Mouse (Mus musculus) ZHBTc4 (cell line): Measurements from ENCODE around the gene Uvssa.
A peak's percentile ranks its signal among the peaks of the same experiment; 100 is the strongest.

Experiments used
- DNase-seq: peaks from one replicate; pipeline ENCODE4 v3.0.0-alpha.2; 2011; ENCODE audit warnings: low read depth, low spot score

Uvssa gene

DNA sequence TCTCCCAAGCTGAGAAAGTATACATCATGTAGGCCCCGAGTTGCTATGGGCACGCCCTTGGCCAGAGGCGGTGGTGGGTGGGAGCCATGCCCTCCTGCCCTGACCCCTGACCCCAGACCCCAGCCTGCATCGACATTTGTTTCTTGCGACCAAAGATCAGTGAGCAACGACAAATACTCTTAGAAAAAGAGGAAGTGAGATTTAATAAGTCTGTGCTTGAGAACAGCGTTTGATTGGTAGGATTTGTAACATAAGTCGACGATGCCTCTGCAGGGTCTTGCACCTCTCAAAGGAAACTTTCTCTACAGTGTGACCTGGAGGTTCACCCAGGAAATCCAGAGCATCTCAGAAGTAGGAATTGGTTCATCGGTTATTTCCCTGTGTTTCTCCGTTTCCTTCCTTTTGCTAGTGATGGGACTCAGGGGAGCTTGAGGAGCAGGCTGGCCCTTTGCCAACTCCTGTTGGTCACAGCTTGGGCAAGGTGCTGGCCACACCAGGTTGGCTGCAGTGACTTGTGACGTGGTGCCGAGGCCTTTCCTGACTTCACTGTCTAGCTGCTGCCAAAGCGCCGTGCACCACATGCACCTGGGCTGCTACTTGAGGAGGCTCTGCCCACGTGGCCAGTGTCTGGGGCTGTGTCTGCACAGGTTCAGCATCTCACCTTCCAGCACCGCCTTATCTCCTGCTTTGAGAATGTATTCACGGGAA is 5.9 kb upstream of the Uvssa start:
- DNase-seq = no peak

DNA sequence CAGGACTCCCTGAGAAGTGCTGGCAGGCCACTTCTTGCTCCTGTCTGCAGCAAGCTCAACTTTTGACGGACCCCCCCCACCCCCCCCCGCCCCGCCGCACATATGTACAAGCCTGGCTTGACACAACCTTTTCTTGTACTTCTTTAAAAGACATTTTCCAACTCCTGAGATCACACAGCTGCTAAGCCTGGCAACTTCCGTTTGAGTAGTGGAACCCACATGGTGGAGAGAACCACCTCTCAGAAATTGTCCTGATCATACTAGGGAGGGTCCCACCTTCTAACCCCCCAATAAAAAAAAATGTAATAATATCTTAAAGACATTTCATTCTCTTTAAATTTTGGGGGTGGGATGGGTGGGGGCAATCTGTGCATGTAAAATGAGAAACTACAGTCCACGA is 1.2 kb upstream of the Uvssa start:
- no peak for DNase-seq

DNA sequence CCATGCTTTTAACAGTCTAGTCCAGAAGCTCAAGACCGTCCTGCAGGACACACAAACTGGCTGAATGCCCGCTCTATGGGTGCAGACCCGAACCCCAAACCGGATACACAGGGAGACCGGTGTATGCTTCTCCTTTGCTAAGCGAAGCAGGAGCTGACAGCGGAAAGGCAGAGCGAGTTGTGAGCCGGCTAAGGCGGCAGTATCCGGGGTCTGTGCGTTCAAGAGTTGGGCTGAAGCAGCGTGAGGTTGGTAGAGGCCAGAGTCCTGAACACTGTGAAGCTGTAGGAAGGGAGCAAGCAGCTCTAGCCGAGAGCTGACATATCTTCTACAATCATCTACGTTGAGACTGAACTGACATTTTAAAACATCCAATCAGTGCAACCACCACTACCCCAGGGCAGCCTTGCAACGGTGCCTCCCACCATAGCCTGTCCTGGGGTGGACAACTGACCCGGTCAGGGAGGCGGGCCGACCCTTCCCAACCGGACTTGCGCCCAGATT is 498 bp upstream of the Uvssa start:
- DNase-seq = no peak

DNA sequence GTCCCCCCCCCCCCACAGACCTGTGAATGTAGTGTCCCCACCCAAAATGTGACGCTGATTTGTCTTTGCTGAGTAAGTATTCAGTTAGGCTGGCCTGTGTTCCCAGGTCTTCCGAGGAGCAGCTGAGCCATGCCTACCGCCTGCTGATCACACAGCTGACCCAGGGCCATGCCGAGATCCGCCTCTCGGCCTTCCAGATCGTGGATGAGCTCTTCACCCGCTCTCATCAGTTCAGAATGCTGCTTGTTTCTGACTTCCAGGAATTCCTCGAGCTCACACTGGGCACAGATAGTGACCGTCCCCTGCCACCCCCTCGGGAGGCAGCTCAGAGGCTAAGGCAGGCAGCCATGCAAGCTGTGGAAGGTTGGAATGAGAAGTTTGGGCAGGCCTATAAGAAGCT is 9.2 kb downstream of the Uvssa start:
- DNase-seq = no peak

DNA sequence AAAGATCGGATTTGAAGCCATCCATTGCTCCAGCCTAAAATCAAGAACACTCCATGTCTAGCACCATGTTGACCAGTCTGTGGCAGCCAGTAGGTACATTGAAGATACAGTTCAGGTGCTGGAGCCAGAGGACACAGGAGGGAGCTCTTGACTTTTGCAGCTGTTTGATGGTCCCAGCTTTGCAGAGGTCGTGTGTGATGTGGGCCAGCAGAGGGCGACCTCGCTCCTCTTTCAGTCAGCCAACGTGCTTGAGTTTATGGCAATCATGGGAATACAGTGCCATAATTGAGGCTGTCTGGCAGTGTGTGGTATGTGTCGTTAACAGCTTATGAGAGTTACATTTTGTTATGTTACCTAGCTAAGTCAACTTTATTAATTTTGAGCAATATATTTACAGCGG is 15.5 kb downstream of the Uvssa start:
- DNase-seq = peak; percentile 82

DNA sequence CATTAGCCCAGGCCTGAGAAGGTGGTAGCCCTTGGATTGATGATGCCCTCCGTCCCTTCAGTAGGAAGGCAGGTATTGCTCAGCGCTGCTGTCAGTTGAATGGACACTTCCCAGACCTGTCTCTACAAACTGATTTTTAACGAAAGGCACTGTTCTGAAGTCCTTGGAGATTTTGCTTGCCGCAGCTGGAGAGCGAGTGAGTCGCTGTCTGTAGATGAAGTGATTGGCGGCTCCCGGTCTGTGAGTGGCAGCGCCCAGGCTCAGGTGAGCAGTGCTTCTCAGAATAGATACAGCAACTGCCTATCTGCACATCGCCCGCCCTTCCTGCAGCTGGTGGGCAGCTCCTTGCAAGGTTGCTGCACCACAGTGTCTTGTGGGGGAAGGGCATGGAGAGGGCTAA is 17.3 kb downstream of the Uvssa start:
- DNase-seq = no peak

DNA sequence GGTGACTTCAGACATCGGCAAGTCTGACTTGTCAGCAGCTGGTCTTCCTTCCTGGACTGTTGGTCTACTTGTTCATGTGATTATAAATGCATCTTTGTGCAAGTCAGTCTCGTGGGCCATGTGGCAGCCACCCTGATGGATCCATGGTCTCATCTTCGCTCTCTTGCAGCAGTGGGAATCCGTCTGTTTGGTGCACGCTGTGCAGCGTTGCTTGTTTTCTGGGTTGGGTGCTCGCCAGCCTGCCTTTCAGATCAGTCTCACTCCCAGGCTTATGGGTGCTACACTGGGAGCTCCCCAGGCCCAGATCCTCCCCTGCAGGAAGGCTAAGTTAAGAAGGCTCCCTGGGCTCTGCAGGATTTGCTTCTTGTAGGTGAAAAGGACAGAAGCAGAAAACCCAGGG is 18.5 kb downstream of the Uvssa start:
- no peak for DNase-seq

DNA sequence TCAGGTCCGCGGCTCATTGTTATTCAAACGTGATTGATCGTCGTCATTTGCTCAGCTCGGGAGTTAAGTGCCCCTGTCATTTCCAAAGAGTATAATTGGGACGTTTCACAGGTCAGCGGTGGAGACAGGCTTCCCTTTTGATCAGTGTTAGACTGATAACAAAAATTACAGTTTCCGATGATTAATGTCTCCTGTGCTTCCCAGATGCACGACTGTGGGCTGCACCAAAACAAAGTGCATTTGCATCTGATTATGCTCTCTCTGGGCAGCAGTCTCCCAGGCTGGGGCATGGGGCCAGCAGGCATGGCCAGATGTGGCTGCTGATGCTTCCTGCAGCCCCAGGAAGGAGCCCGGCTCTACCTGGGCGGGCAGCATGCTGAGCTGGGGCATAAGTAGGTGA is 22.5 kb downstream of the Uvssa start:
- DNase-seq = no peak

DNA sequence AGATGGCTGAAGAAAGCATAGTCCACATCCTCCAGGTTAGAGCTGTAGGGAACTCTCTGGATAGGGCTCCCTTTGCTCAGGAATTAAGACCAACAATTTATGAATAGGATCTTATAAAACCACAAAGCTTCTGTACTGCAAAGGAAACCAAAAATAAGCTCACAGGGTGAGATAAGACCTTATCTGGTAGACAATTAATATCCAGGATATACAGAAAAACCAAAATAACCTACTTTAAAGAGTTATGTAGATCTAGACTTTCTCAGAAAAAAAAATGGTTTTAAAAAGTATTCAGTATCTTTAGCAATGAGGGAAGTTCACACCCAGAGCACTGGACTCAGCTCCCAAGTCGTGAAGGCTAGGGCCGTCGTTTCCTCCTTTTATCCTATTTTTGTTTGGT is 42.0 kb downstream of the Uvssa start:
- no peak for DNase-seq

DNA sequence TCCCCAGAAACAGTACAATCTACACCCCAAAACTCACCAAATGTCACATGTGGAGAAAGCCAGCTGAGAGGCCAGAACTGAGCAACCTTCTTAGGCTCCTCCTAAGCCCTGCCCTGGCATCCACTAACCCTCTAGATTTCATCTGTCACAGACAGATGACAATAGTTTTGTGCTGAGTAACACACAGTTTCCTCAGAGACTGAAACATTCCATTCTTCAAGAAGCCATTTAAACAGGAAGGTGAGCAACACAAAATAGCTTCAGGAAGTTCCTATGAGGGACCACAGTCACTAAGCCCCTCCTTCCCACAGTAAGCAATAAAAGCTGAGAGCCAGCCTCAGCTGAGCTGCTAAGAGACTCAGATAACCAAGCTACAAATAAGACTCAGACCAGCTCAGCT is 49.1 kb downstream of the Uvssa start:
- no peak for DNase-seq

DNA sequence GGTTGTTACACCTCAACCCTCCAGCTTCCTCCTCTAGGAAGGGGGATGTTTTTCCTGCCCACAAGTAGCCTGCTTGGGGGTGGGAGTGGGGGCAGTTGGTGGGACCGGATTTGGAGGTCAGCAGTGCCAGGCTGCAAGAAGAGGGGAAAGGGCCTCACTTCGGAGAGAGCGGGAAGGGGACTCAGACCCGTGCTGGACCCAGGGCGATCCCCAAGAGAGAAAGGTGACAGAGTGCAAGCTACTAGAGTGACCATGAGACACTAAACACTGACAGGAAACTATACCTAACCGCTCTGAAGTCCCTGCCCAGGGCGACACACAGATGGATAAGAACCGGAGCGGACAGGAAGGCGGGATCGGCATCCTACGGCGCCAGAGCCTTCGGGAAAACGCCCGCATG is 51.8 kb downstream of the Uvssa start:
- DNase-seq = no peak

DNA sequence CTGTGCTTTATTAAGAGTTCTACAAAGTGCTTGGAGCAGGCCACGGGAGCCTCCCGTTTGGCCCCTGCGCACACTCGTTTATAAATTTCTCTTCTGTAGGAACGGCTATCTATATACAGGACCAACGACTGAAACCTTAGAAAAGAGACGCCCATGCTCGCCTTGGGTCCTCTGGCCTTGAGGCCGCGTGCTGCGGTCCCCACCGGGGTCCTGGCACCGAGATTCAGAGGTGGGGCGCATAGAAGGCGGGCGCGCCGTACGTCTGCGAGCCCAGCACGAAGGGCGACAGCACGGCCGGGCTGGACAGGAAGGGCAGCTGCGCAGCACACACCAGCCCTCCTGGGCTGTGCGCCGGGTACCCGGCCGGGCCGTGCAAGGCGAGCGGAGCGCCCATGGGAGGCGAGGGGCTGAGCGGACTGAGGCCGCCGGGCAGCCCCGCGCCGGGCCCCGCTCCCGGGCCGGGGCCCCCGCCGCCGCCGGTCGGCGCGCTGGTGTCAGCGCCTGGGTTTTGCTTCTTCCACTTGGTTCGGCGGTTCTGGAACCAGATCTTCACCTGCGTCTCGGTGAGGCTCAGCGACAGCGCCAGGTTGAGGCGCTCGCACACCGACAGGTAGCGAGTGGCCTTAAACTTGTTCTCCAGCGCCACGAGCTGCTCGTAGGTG is 52.3 kb downstream of the Uvssa start:
- DNase-seq = peak; percentile 63

DNA sequence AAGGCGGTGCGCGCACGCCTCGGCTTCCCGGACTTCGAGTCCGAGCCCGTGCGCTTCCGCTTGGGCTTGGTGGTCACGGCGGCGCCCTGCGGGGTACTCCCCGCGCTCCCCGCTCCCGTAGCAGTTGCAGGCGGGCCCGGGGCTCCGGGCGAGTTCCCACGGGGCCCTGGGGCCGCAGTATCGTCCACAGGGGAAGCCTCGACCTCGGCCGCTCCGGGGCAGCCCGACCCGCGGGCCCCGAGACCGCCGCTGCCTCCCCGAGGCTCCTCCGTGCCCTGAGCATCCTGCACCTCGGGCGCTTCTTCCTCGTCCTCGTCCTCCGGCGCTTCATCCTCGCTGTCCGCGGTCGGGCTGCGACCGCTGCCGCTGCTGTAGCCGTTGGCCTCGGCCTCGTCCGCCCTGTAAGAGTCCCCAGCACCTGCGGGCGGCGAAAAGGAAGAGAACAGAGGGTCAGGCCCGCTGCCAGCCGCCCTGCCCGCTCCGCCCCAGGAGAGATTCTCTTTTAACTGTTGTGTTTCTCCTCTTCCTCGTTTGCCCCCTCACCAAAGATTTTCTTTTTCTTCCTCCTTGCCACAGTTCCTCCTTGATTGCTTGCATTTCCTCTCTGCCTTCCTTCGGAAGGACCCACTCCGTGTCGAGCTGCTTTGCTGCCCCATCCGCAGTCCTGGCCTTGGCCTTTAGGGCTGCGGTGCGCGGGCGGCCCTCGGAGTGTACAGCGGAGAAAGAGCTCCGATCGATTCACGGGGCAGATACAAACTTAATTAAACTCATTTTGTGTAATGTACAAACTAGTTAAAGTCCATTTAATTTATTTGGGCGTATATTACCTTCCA is 53.0 kb downstream of the Uvssa start:
- DNase-seq = peak; percentile 45

DNA sequence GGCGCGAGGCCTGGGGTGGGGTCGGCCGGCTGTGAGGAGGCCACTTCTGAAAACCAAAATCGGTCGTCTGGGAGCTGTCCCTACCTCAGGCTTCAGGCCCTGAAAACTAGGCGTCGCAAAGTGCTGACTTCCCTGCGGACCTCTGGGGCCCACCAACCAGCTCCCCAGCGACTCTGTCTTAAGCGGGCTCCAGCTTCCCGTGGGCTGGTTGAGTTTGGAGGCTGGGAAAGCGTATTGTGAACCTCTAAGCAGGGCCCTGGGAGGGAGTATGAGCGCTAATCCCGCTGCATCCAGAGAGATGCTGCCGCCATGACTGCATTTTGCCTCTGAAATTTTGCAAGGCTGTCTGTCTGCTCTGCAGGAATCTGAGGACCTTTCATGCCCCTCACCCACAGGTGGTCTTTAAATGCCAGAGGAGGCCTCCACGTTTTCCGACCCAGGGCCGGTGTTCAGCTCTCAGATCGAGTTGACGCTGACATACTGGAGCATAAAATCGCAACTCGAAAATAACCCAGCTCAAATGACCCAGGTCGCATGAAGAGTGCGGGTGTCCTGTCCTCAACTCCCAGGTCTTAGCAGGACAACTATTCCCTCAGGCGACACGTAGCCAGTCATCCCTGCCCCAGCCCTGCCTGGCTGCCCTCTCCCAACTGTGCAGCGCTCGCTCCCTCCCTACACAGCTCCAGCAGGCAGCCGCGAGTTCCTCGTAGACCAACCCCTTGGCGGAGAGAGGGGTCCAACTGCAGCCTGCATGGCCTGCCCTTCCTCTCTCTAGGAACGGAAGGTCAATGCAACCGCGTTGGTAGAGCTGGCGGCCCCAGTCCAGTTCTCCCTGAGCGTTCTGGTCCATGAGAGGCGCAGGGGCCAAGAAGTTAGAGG is 53.9 kb downstream of the Uvssa start:
- DNase-seq = peak; percentile 61

DNA sequence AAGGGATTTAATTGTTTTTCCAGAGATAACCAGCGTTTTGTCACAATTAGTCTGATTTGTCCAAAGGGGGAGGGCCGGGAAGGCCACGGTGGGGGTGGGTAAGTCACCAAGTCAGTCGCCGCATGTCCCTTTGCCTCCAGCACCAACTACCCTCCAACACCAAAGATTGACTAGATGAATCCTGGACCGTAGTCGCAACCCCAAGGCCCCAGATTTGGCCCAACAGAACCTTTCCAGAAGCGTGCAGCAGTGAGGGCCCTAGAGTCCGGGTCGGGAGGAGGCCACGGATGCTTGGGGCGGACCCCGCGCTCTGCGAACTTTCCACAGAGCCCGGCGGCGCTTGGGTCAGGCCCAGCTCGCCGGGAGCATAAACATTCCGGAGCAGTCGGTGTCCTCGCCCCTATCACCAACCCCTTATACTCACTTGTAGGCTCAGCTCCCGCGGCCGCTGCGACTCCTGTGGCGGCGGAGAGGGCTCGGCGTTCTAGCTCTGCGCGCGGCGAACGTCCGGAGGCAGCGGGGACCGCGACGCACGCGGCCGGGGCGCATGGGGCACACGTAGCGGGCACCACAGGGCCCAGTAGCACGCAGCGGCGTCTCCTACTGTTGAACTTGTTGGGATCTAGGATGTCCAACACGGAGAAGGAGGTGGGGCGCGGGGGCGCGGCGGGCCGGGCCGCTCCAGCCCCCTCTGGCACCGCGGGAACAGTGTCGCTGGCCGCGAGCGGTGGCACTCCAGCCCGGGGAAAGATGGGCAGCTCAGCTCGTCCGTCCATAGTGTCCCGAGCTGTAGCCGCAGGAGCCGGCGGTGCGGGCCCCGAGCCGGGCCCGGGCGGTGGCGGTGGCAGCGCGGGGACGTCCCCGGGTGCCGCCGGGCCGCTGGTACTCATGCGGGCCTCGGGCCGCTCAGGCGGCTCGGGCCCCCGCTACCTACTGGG is 55.1 kb downstream of the Uvssa start, which contains the start of gene Nkx1-1:
TSS of gene Nkx1-1 (minus strand) at position 776 of the 938 bp plus-strand sequence.
- peak; percentile 63 for DNase-seq

DNA sequence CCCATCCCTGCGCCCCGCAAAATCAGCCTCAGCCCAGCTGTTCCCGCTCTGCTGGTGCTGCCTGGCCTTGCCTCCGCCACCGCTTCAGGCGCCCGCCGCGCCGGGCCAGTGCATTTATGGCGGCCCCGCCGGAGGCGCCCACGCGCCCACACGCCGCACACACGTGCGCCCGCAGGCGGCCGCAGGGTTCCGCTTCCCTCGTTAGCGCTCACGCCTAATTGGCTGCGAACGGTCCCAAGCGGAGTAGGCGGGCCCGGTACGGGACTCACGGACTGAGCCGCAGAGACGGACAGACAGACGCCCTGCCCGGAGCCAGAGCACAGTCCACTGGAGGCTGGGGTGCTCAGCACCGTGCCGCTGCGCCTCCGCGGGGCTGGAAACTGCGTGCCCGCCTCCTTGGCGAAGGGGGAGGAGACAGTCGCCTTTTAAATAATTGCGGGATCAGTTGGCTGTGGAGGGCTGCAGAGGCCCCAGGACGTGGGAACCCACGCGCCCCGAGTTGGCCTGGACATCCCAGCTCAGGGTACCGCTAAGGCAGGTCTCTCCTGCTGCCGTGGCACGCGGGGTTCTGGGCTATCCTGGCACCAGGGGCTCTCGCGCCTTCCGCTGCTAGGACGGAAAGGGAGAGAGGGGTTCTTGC is 55.9 kb downstream of the Uvssa start:
- peak; percentile 58 for DNase-seq

DNA sequence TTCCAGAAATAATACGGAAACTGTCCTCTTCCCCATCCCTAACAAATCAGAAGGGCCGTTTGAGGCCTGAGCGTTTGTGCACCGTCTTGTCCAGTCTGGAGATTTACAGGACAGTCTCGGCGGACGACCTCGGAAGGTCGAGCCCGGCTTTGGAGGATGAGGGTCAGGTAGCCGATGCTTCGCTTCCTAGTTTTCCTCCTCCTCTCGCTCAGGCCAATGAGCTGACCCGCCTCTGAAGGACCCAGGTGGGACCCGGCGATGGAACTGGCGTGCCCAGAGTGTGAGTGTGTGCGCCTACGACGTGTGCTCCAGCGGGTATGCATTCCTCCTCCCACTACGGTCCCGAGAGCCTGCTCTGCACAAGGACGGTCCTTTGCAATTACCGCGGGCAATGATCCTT is 56.8 kb downstream of the Uvssa start:
- peak; percentile 18 for DNase-seq

DNA sequence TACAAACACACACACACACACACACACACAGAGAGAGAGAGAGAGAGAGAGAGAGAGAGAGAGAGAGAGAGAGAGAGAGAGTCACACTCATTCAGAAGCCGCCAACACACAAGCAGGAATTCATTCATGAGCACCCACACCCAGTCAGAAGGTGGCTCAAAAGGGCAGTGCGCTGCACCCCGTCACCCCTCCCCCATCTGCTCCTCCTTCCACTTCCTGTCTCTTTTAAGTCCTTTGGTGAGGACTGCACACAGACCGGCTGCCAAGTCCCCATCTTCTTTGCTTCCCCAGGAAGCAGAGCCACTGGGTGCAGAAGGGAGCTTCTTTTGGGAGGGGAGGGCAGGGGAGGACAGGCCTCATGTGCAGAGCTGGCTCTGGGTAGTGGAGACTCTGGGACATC is 57.6 kb downstream of the Uvssa start:
- peak; percentile 50 for DNase-seq

DNA sequence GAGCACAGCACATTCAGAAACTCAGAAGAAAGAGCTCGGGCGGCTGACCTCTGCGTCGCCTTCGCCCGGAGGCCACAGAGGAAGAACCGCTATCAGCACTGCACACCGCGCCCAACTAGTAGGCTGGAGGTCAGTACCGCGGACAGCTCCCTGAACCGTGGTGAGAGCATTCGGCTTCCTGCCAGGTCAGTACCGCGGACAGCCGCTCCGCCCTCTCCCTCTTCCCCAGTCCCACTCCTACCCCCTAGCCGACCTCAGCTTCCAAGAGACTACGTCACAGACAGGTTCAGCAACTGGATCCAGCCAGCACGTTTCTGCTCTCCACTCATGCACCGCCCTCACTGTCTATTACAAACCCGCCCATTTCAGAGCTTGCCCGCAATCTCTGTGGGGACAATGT is 59.9 kb downstream of the Uvssa start:
- peak; percentile 95 for DNase-seq
